Mouse (Mus musculus): ENCODE measurements around the gene Hbq1b. TPM values are rescaled to one million over a fixed set of nuclear protein-coding genes. Genes with fewer than 3 reads are reported as not detected.

Hbq1b gene
- polyA plus RNA-seq, 1 experiment from 2014 or later: 1.4 TPM

- Histone ChIP-seq H3K4me1 (replicated peaks) (no peaks in the 10 kb centered on the region), H3K36me3 (peaks cover 75% of the 10 kb centered on the region), H3K27ac (no peak overlapping the region), H3K9ac (replicated peaks) (no peak overlapping the region), H3K9me3 (no peaks in the 10 kb centered on the region), H3K27me3 (no peaks in the 10 kb centered on the region), H3K4me2 (replicated peaks) (no peak overlapping the region), H3K4me3 (replicated peaks) (no peak overlapping the region)
- 93% methylated on average over 8 of the region's 8 CpGs for WGBS
- no peak for ATAC-seq
Observed at GRCm38 (mm10) chr11:32250880-32251763, 35.6 kb upstream of the Hbq1b start.

- ATAC-seq: no peak
- Histone ChIP-seq H3K9ac (replicated peaks) (no peak overlapping the region), H3K4me3 (replicated peaks) (no peak overlapping the region), H3K4me2 (replicated peaks) (no peak overlapping the region), H3K36me3 (peaks cover 57% of the 10 kb centered on the region), H3K9me3 (no peaks in the 10 kb centered on the region), H3K27me3 (no peaks in the 10 kb centered on the region), H3K4me1 (replicated peaks) (no peaks in the 10 kb centered on the region), H3K27ac (no peak overlapping the region)
- WGBS: 100% methylated on average over 1 of the region's 1 CpGs
Observed at GRCm38 (mm10) chr11:32253121-32253520, 33.6 kb upstream of the Hbq1b start.

- no peaks in the 10 kb centered on the region for H3K27me3 ChIP-seq
- no peak for ATAC-seq
- 94% methylated on average over 1 of the region's 1 CpGs for WGBS
- no peak overlapping the region for H3K4me3 ChIP-seq (replicated peaks)
- no peak overlapping the region for H3K4me2 ChIP-seq (replicated peaks)
- H3K9ac ChIP-seq (replicated peaks): no peak overlapping the region
- no peaks in the 10 kb centered on the region for H3K4me1 ChIP-seq (replicated peaks)
- H3K36me3 ChIP-seq: peaks cover 50% of the 10 kb centered on the region
- H3K27ac ChIP-seq: no peak overlapping the region
- no peaks in the 10 kb centered on the region for H3K9me3 ChIP-seq
Observed at GRCm38 (mm10) chr11:32256146-32256545, 30.6 kb upstream of the Hbq1b start.

- Histone ChIP-seq H3K36me3 (peaks cover 47% of the 10 kb centered on the region), H3K4me3 (replicated peaks) (no peak overlapping the region), H3K4me1 (replicated peaks) (no peaks in the 10 kb centered on the region), H3K27ac (no peak overlapping the region), H3K4me2 (replicated peaks) (no peak overlapping the region), H3K9me3 (no peaks in the 10 kb centered on the region), H3K27me3 (no peaks in the 10 kb centered on the region), H3K9ac (replicated peaks) (no peak overlapping the region)
- 87% methylated on average over 3 of the region's 3 CpGs for WGBS
- no peak for ATAC-seq
Observed at GRCm38 (mm10) chr11:32256566-32256965, 30.2 kb upstream of the Hbq1b start.

- Histone ChIP-seq H3K4me3 (replicated peaks) (no peak overlapping the region), H3K9ac (replicated peaks) (no peak overlapping the region), H3K27me3 (no peaks in the 10 kb centered on the region), H3K4me1 (replicated peaks) (peaks cover 15% of the 10 kb centered on the region), H3K27ac (no peak overlapping the region), H3K9me3 (no peaks in the 10 kb centered on the region), H3K36me3 (peaks cover 20% of the 10 kb centered on the region), H3K4me2 (replicated peaks) (no peak overlapping the region)
- 93% methylated on average over 10 of the region's 10 CpGs for WGBS
- no peak for ATAC-seq
Observed at GRCm38 (mm10) chr11:32262674-32263415, 23.9 kb upstream of the Hbq1b start.

GRCm38 (mm10) chr11:32265117-32265738 lies 21.5 kb upstream of the Hbq1b start:
- H3K9me3 ChIP-seq: no peaks in the 10 kb centered on the region
- H3K4me3 ChIP-seq (replicated peaks): no peak overlapping the region
- peaks cover 14% of the 10 kb centered on the region for H3K36me3 ChIP-seq
- H3K27ac ChIP-seq: no peak overlapping the region
- H3K4me1 ChIP-seq (replicated peaks): peaks cover 19% of the 10 kb centered on the region
- ATAC-seq: no peak
- H3K9ac ChIP-seq (replicated peaks): no peak overlapping the region
- WGBS: 94% methylated on average over 3 of the region's 3 CpGs
- no peak overlapping the region for H3K4me2 ChIP-seq (replicated peaks)
- H3K27me3 ChIP-seq: peaks cover 9% of the 10 kb centered on the region; the same call in 1 of the 2 replicates

GRCm38 (mm10) chr11:32266194-32266593 lies 20.6 kb upstream of the Hbq1b start:
- no peak overlapping the region for H3K27ac ChIP-seq
- 94% methylated on average over 6 of the region's 6 CpGs for WGBS
- peaks cover 10% of the 10 kb centered on the region; the same call in 1 of the 2 replicates for H3K27me3 ChIP-seq
- no peak overlapping the region for H3K9ac ChIP-seq (replicated peaks)
- no peak overlapping the region for H3K4me3 ChIP-seq (replicated peaks)
- H3K4me2 ChIP-seq (replicated peaks): no peak overlapping the region
- peaks cover 19% of the 10 kb centered on the region for H3K4me1 ChIP-seq (replicated peaks)
- no peaks in the 10 kb centered on the region for H3K9me3 ChIP-seq
- no peak for ATAC-seq
- peaks cover 8% of the 10 kb centered on the region; the same call in 1 of the 2 replicates for H3K36me3 ChIP-seq

- H3K9me3 ChIP-seq: no peaks in the 10 kb centered on the region
- H3K27ac ChIP-seq: peak overlapping the region; percentile 97
- H3K36me3 ChIP-seq: peaks cover 8% of the 10 kb centered on the region; the same call in 1 of the 2 replicates
- peak overlapping the region; percentile 77 for H3K4me3 ChIP-seq (replicated peaks)
- peak overlapping the region; percentile 92 for H3K9ac ChIP-seq (replicated peaks)
- H3K4me1 ChIP-seq (replicated peaks): peaks cover 19% of the 10 kb centered on the region
- 30% methylated on average over 6 of the region's 6 CpGs for WGBS
- ATAC-seq: no peak; the same call in 1 of the 2 replicates
- H3K4me2 ChIP-seq (replicated peaks): peak overlapping the region; percentile 64
- H3K27me3 ChIP-seq: peaks cover 15% of the 10 kb centered on the region; the same call in 1 of the 2 replicates
Observed at GRCm38 (mm10) chr11:32266776-32267175, 20.0 kb upstream of the Hbq1b start.

GRCm38 (mm10) chr11:32267188-32267884 lies 19.4 kb upstream of the Hbq1b start, which contains the start of gene Nprl3:
Nprl3 (minus strand) TSS chr11:32267707.
- Histone ChIP-seq H3K4me2 (replicated peaks) (peak within 1 kb of the TSS; percentile 64), H3K4me1 (replicated peaks) (peaks cover 19% of the 10 kb centered on the region), H3K9me3 (no peaks in the 10 kb centered on the region), H3K27me3 (peaks cover 17% of the 10 kb centered on the region; the same call in 1 of the 2 replicates), H3K4me3 (replicated peaks) (peak within 1 kb of the TSS; percentile 77), H3K36me3 (peaks cover 5% of the 10 kb centered on the region; the same call in 1 of the 2 replicates), H3K27ac (peak within 1 kb of the TSS; percentile 97), H3K9ac (replicated peaks) (peak within 1 kb of the TSS; percentile 92)
- under 1% methylated on average over 54 of the region's 54 CpGs for WGBS
- peak; percentile 99 for ATAC-seq

GRCm38 (mm10) chr11:32267964-32268363 lies 18.8 kb upstream of the Hbq1b start:
- H3K36me3 ChIP-seq: no peaks in the 10 kb centered on the region
- peak overlapping the region; percentile 92 for H3K9ac ChIP-seq (replicated peaks)
- peak overlapping the region; percentile 64 for H3K4me2 ChIP-seq (replicated peaks)
- WGBS: 27% methylated on average over 5 of the region's 5 CpGs
- H3K27ac ChIP-seq: peak overlapping the region; percentile 97; the same call in 1 of the 2 replicates
- no peaks in the 10 kb centered on the region for H3K9me3 ChIP-seq
- peaks cover 17% of the 10 kb centered on the region; the same call in 1 of the 2 replicates for H3K27me3 ChIP-seq
- H3K4me3 ChIP-seq (replicated peaks): peak overlapping the region; percentile 77
- peak; percentile 50 for ATAC-seq
- H3K4me1 ChIP-seq (replicated peaks): peaks cover 19% of the 10 kb centered on the region

GRCm38 (mm10) chr11:32268952-32269351 lies 17.8 kb upstream of the Hbq1b start:
- Histone ChIP-seq H3K4me2 (replicated peaks) (no peak overlapping the region), H3K27ac (no peak overlapping the region), H3K9me3 (no peaks in the 10 kb centered on the region), H3K36me3 (no peaks in the 10 kb centered on the region), H3K27me3 (peaks cover 17% of the 10 kb centered on the region; the same call in 1 of the 2 replicates), H3K4me1 (replicated peaks) (peaks cover 19% of the 10 kb centered on the region), H3K9ac (replicated peaks) (no peak overlapping the region), H3K4me3 (replicated peaks) (no peak overlapping the region)
- WGBS: 88% methylated on average over 5 of the region's 5 CpGs
- no peak for ATAC-seq
